8 mouse cellular contexts compared by ENCODE assay signal in the genomic region with DNA sequence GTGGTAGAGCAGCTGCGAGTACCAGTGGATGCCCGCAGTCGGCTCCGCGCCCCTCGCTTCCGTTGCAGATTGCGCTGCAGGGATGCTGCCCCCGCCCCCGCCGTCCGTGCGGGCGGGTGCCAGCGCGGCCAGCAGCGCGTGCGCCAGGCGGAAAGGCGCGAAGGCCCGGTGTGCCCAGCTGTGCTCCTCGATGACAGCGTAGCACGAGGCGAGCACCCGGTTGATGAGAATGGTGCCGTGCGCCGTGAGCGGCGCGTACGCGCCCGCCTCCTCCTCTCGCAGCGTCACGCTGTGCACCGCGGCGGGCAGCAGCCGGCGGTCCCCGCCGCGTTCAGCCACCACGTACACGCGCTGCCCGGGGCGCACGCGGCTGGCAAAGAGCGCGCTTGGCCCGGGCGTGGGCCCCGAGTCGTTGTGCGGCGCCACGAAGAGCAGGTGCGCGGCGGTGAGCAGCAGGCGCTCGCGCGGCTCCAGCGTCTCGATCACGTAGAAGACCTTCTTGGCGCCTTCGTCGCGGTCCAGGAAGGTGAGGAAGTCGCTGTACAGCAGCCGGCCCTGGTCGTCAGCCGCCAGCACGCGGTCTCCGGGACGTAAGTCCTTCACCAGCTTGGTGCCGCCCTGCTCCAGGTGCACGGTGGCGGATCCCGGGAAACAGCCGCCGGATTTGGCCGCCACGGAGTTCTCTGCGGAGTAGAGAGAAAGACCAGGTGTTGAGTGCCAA. TPM values are rescaled to one million over a fixed set of nuclear protein-coding genes. Genes with fewer than 3 reads are reported as not detected.
DNase-seq lines count a peak whose midpoint lies in the region; ATAC-seq and TF ChIP-seq lines count a peak whose summit lies in the region.
"Had no signal": no experiment of that assay in that cellular context is flagged by ENCODE, and none has a peak within 500 bp of the region (broad histone marks: within the 10 kb centered on the region; RNA-seq: fewer than 3 reads in every experiment).

No protein-coding gene starts in this region.

- peak; percentile 45 to 47 for DNase-seq in lung, adult 18-20 months
- DNase-seq in lung, postnatal 14 days: no peak
- DNase-seq in embryonic facial prominence, embryonic 11.5 days (ENCODE audit: low spot score): peak; percentile 26
- peak; percentile 64 for DNase-seq in hindbrain, embryonic 11.5 days (ENCODE audit: low spot score)
- peak; percentile 29 for DNase-seq in lung, postnatal 0 days (ENCODE audit: low spot score)
- DNase-seq in testis, postnatal 10 days (ENCODE audit: low spot score): peak; percentile 43
- no peak for DNase-seq in adrenal gland, postnatal 14 days

- no peak overlapping the region for H3K27ac ChIP-seq in embryonic facial prominence, embryonic 11.5 days (replicated peaks; ENCODE audit: low read depth, low read length)
- H3K27ac ChIP-seq in hindbrain, embryonic 11.5 days (ENCODE audit: low read depth, low read length): no peak overlapping the region
- peak overlapping the region; percentile 90 for H3K27ac ChIP-seq in lung, postnatal 0 days (ENCODE audit: low read length)
- H3K27ac ChIP-seq: macrophage had no signal

- H3K4me3 ChIP-seq in embryonic facial prominence, embryonic 11.5 days (ENCODE audit: low read depth, low read length): peak overlapping the region; percentile 29
- H3K4me3 ChIP-seq in hindbrain, embryonic 11.5 days (ENCODE audit: low read depth, low read length): peak overlapping the region; percentile 32
- peak overlapping the region; percentile 19 for H3K4me3 ChIP-seq in lung, postnatal 0 days (ENCODE audit: low read depth, low read length)

- H3K4me2 ChIP-seq in embryonic facial prominence, embryonic 11.5 days (ENCODE audit: low read depth, low read length): peak overlapping the region; percentile 49
- H3K4me2 ChIP-seq in hindbrain, embryonic 11.5 days (replicated peaks; ENCODE audit: low read depth, low read length): peak overlapping the region; percentile 60
- H3K4me2 ChIP-seq in lung, postnatal 0 days (replicated peaks; ENCODE audit: low read depth, low read length): peak overlapping the region; percentile 48

- no peak for ATAC-seq in embryonic facial prominence, embryonic 11.5 days (replicated peaks; ENCODE audit: insufficient number of reproducible peaks, low FRiP score, low TSS enrichment, low read depth)
- ATAC-seq in hindbrain, embryonic 11.5 days (ENCODE audit: low FRiP score): no peak; the same call in 1 of the 2 replicates
- ATAC-seq in lung, postnatal 0 days: peak; percentile 16

- H3K9ac ChIP-seq in embryonic facial prominence, embryonic 11.5 days (replicated peaks; ENCODE audit: low read length): no peak overlapping the region
- H3K9ac ChIP-seq in hindbrain, embryonic 11.5 days (ENCODE audit: low read depth, low read length): 0 out of 2 replicates have a peak overlapping the region, but pooled peaks have one; percentile 19
- no peak overlapping the region for H3K9ac ChIP-seq in lung, postnatal 0 days (replicated peaks; ENCODE audit: low read depth)

- no peaks in the 10 kb centered on the region for H3K9me3 ChIP-seq in embryonic facial prominence, embryonic 11.5 days (replicated peaks; ENCODE audit: control insufficient read depth, low read length)
- no peaks in the 10 kb centered on the region for H3K9me3 ChIP-seq in hindbrain, embryonic 11.5 days (ENCODE audit: control insufficient read depth, low read length)
- H3K9me3 ChIP-seq in lung, postnatal 0 days (ENCODE audit: low read length): no peaks in the 10 kb centered on the region

- WGBS in embryonic facial prominence, embryonic 11.5 days: under 1% methylated on average over 76 of the region's 95 CpGs
- under 1% methylated on average over 86 of the region's 95 CpGs for WGBS in hindbrain, embryonic 11.5 days
- 1% methylated on average over 66 of the region's 95 CpGs for WGBS in lung, postnatal 0 days

- no peak for TF ChIP-seq EP300 in lung, postnatal 0 days (IDR thresholded peaks at IDR 0.05)

- TF ChIP-seq CTCF in lung, postnatal 0 days (IDR thresholded peaks at IDR 0.05): no peak

- H3K27me3 ChIP-seq in embryonic facial prominence, embryonic 11.5 days (ENCODE audit: control insufficient read depth, insufficient read depth, low read length): peaks cover 67% of the 10 kb centered on the region
- peaks cover 76% of the 10 kb centered on the region for H3K27me3 ChIP-seq in hindbrain, embryonic 11.5 days (ENCODE audit: control insufficient read depth, insufficient read depth, low read length)
- H3K27me3 ChIP-seq in lung, postnatal 0 days (replicated peaks; ENCODE audit: insufficient read depth, low read length): peaks cover 40% of the 10 kb centered on the region

- H3K4me1 ChIP-seq in embryonic facial prominence, embryonic 11.5 days (ENCODE audit: control insufficient read depth, insufficient read depth, low read length): peaks cover 12% of the 10 kb centered on the region
- H3K4me1 ChIP-seq in hindbrain, embryonic 11.5 days (replicated peaks; ENCODE audit: control insufficient read depth, insufficient read depth, low read length): peaks cover 24% of the 10 kb centered on the region
- no peaks in the 10 kb centered on the region for H3K4me1 ChIP-seq in lung, postnatal 0 days (ENCODE audit: insufficient read depth, low read depth, low read length)

- no peaks in the 10 kb centered on the region for H3K36me3 ChIP-seq in embryonic facial prominence, embryonic 11.5 days (replicated peaks; ENCODE audit: control insufficient read depth, insufficient read depth, low read depth, low read length)
- H3K36me3 ChIP-seq in hindbrain, embryonic 11.5 days (ENCODE audit: control insufficient read depth, insufficient read depth, low read length): no peaks in the 10 kb centered on the region
- no peaks in the 10 kb centered on the region for H3K36me3 ChIP-seq in lung, postnatal 0 days (ENCODE audit: insufficient read depth, low read length)

RNA-seq across cellular contexts. Expression of a gene that starts 9.0 kb away (rescaled TPM):
- 1.6 and 2.9 TPM in 2 replicates for polyA plus RNA-seq in embryonic facial prominence, embryonic 11.5 days (2014; fragmentation: Nextera tagmentation; extraction: Ambion mirVana)
- 1.6 and 2.7 TPM in 2 replicates for polyA plus RNA-seq in hindbrain, embryonic 11.5 days (2014; fragmentation: Nextera tagmentation; extraction: Ambion mirVana)
- 9.7 and 11.7 TPM in 2 replicates for polyA plus RNA-seq in lung, postnatal 0 days (2015; fragmentation: Nextera tagmentation; extraction: Ambion mirVana)
- 15.5 and 19.7 TPM in 2 replicates for total RNA-seq in adrenal gland, postnatal 14 days (2021)
- polyA plus RNA-seq: macrophage had no signal

Comparison
In these comparisons a context has a peak if more than half of its experiments do, and no peak if none do; other contexts are left out.
1. DNase-seq: peak in lung, adult 18-20 months (2 of 2), embryonic facial prominence, embryonic 11.5 days (single experiment), hindbrain, embryonic 11.5 days (single experiment), lung, postnatal 0 days (single experiment) and testis, postnatal 10 days (single experiment); none in lung, postnatal 14 days (single experiment) and adrenal gland, postnatal 14 days (single experiment).
2. Peak in every context shown above with its lines, with median percentiles within 50 percentile points of each other: H3K4me2 ChIP-seq and H3K4me3 ChIP-seq.